Mouse (Mus musculus) intestine, embryonic 15.5 days (tissue): ENCODE measurements around the gene Fig4. TPM values are rescaled to one million over a fixed set of nuclear protein-coding genes. Genes with fewer than 3 reads are reported as not detected.

Experiments used
- ATAC-seq: fragments of 200-750 bp; cut with Nextera tagmentation; 2 replicates; pipeline ENCODE4 v1.8.0; 2017; ENCODE audit warnings: moderate TSS enrichment, moderate library complexity
- H3K27ac ChIP-seq: fragments of 300-500 bp; sonication (generic); 2 replicates; pipeline ENCODE4 v1.5.1; 2015; ENCODE audit warnings: mild to moderate bottlenecking, inconsistent platforms
- H3K27me3 ChIP-seq: fragments of 300-500 bp; sonication (generic); replicated peaks from 2 replicates; pipeline ENCODE4 v1.6.1; 2015; ENCODE audit warnings: inconsistent platforms
- H3K36me3 ChIP-seq: fragments of 300-500 bp; sonication (generic); 2 replicates; pipeline ENCODE4 v1.6.1; 2015; ENCODE audit warnings: inconsistent platforms
- H3K4me1 ChIP-seq: fragments of 300-500 bp; sonication (generic); replicated peaks from 2 replicates; pipeline ENCODE4 v1.6.1; 2015; ENCODE audit warnings: inconsistent platforms
- H3K4me2 ChIP-seq: fragments of 300-500 bp; sonication (generic); replicated peaks from 2 replicates; pipeline ENCODE4 v1.6.1; 2015; ENCODE audit warnings: mild to moderate bottlenecking, inconsistent platforms
- H3K4me3 ChIP-seq: fragments of 300-500 bp; sonication (generic); replicated peaks from 2 replicates; pipeline ENCODE4 v1.5.1; 2015; ENCODE audit warnings: inconsistent platforms
- H3K9ac ChIP-seq: fragments of 300-500 bp; sonication (generic); 2 replicates; pipeline ENCODE4 v1.6.1; 2015; ENCODE audit warnings: inconsistent platforms
- H3K9me3 ChIP-seq: fragments of 300-500 bp; sonication (generic); 2 replicates; pipeline ENCODE4 v1.6.1; 2016; ENCODE audit warnings: inconsistent platforms
- WGBS: fragments of 180-500 bp; shearing (Covaris S2); methylation state at CpG from one replicate; pipeline ENCODE4 v1.1.7; 2015; 5-methylcytosine and 5-hydroxymethylcytosine counted together
- polyA plus RNA-seq: library from polyadenylated mRNA; unstranded; fragments of >200 nt; fragmentation: Nextera tagmentation; extraction: Ambion mirVana; gene quantifications from 2 replicates; pipeline ENCODE4 v1.2.1, GENCODE M21; 2015

The Fig4 gene
- 16.9 and 20.2 TPM in 2 replicates for polyA plus RNA-seq

- H3K4me2 ChIP-seq, result peak within 1 kb of the TSS; percentile 90
- peak within 1 kb of the TSS; percentile 78 for H3K9ac ChIP-seq
- no peaks in the 10 kb centered on the region for H3K36me3 ChIP-seq
- no peaks in the 10 kb centered on the region for H3K27me3 ChIP-seq
- ATAC-seq, result peak; percentile 96
- peak within 1 kb of the TSS; percentile 86 for H3K4me3 ChIP-seq
- under 1% methylated on average over 37 of the region's 38 CpGs for WGBS
- H3K27ac ChIP-seq, result peak within 1 kb of the TSS; percentile 48
- no peaks in the 10 kb centered on the region for H3K9me3 ChIP-seq
- H3K4me1 ChIP-seq, result no peaks in the 10 kb centered on the region
Observed at GRCm38 (mm10) chr10:41302689-41303431, at the start of gene Fig4. Gene Fig4 (minus strand): TSS chr10:41303260.

- Histone ChIP-seq H3K9me3 (no peaks in the 10 kb centered on the region), H3K4me3 (no peak overlapping the region), H3K4me2 (no peak overlapping the region), H3K27me3 (no peaks in the 10 kb centered on the region), H3K9ac (no peak overlapping the region), H3K36me3 (no peaks in the 10 kb centered on the region), H3K27ac (no peak overlapping the region), H3K4me1 (no peaks in the 10 kb centered on the region)
- no peak for ATAC-seq
- WGBS, result 85% methylated on average over 7 of the region's 7 CpGs
Observed at GRCm38 (mm10) chr10:41341346-41341745, 38.3 kb upstream of the Fig4 start.

- no peaks in the 10 kb centered on the region for H3K36me3 ChIP-seq
- H3K9me3 ChIP-seq, result no peaks in the 10 kb centered on the region
- no peak overlapping the region for H3K4me3 ChIP-seq
- H3K9ac ChIP-seq, result no peak overlapping the region
- H3K27me3 ChIP-seq, result no peaks in the 10 kb centered on the region
- ATAC-seq, result no peak
- no peak overlapping the region for H3K27ac ChIP-seq
- H3K4me1 ChIP-seq, result no peaks in the 10 kb centered on the region
- H3K4me2 ChIP-seq, result no peak overlapping the region
- WGBS, result 77% methylated on average over 2 of the region's 2 CpGs
Observed at GRCm38 (mm10) chr10:41332533-41333043, 29.5 kb upstream of the Fig4 start.

- Histone ChIP-seq H3K27ac (no peak overlapping the region), H3K9ac (no peak overlapping the region), H3K27me3 (no peaks in the 10 kb centered on the region), H3K4me3 (no peak overlapping the region), H3K4me2 (no peak overlapping the region), H3K4me1 (no peaks in the 10 kb centered on the region), H3K36me3 (no peaks in the 10 kb centered on the region), H3K9me3 (no peaks in the 10 kb centered on the region)
- WGBS, result 79% methylated on average over 3 of the region's 3 CpGs
- no peak for ATAC-seq
Observed at GRCm38 (mm10) chr10:41315866-41316265, 12.8 kb upstream of the Fig4 start.

- H3K27ac ChIP-seq, result no peak overlapping the region
- no peak overlapping the region for H3K4me2 ChIP-seq
- no peaks in the 10 kb centered on the region for H3K9me3 ChIP-seq
- no peak overlapping the region for H3K4me3 ChIP-seq
- H3K27me3 ChIP-seq, result no peaks in the 10 kb centered on the region
- no peak for ATAC-seq
- H3K9ac ChIP-seq, result no peak overlapping the region
- no peaks in the 10 kb centered on the region for H3K36me3 ChIP-seq
- H3K4me1 ChIP-seq, result no peaks in the 10 kb centered on the region
- 85% methylated on average over 4 of the region's 4 CpGs for WGBS
Observed at GRCm38 (mm10) chr10:41308205-41308604, 5.1 kb upstream of the Fig4 start.

GRCm38 (mm10) chr10:41304961-41305455 lies 1.9 kb upstream of the Fig4 start:
- H3K27me3 ChIP-seq, result no peaks in the 10 kb centered on the region
- no peak overlapping the region for H3K9ac ChIP-seq
- H3K9me3 ChIP-seq, result no peaks in the 10 kb centered on the region
- ATAC-seq, result no peak
- no peaks in the 10 kb centered on the region for H3K36me3 ChIP-seq
- no peak overlapping the region for H3K4me2 ChIP-seq
- no peaks in the 10 kb centered on the region for H3K4me1 ChIP-seq
- H3K4me3 ChIP-seq, result no peak overlapping the region
- WGBS, result 67% methylated on average over 9 of the region's 9 CpGs
- no peak overlapping the region for H3K27ac ChIP-seq

- Histone ChIP-seq H3K4me3 (peak within 1 kb of the TSS; percentile 86), H3K9me3 (no peaks in the 10 kb centered on the region), H3K36me3 (no peaks in the 10 kb centered on the region), H3K4me1 (no peaks in the 10 kb centered on the region), H3K9ac (peak within 1 kb of the TSS; percentile 78), H3K27me3 (no peaks in the 10 kb centered on the region), H3K27ac (peak within 1 kb of the TSS; percentile 48), H3K4me2 (peak within 1 kb of the TSS; percentile 90)
- under 1% methylated on average over 25 of the region's 25 CpGs for WGBS
- ATAC-seq, result peak; percentile 88
Observed at GRCm38 (mm10) chr10:41303639-41304444, 782 bp upstream of the Fig4 start, which contains the start of gene Ak9. Gene Ak9 (plus strand): TSS chr10:41303980.

- Histone ChIP-seq H3K4me2 (no peak overlapping the region), H3K27me3 (no peaks in the 10 kb centered on the region), H3K4me3 (no peak overlapping the region), H3K4me1 (no peaks in the 10 kb centered on the region), H3K27ac (no peak overlapping the region), H3K36me3 (no peaks in the 10 kb centered on the region), H3K9ac (no peak overlapping the region), H3K9me3 (no peaks in the 10 kb centered on the region)
- no peak for ATAC-seq
- WGBS, result 62% methylated on average over 1 of the region's 1 CpGs
Observed at GRCm38 (mm10) chr10:41300161-41300560, 2.9 kb downstream of the Fig4 start.

- Histone ChIP-seq H3K27ac (no peak overlapping the region), H3K9ac (no peak overlapping the region), H3K4me3 (no peak overlapping the region), H3K27me3 (no peaks in the 10 kb centered on the region), H3K4me2 (no peak overlapping the region), H3K9me3 (no peaks in the 10 kb centered on the region), H3K36me3 (no peaks in the 10 kb centered on the region), H3K4me1 (peaks cover 7% of the 10 kb centered on the region)
- no peak for ATAC-seq
- 51% methylated on average over 7 of the region's 7 CpGs for WGBS
Observed at GRCm38 (mm10) chr10:41295145-41295544, 7.9 kb downstream of the Fig4 start.

- Histone ChIP-seq H3K27me3 (no peaks in the 10 kb centered on the region), H3K27ac (no peak overlapping the region), H3K9ac (no peak overlapping the region), H3K4me3 (no peak overlapping the region), H3K9me3 (no peaks in the 10 kb centered on the region), H3K4me2 (no peak overlapping the region), H3K36me3 (no peaks in the 10 kb centered on the region), H3K4me1 (peaks cover 7% of the 10 kb centered on the region)
- no peak for ATAC-seq
- 56% methylated on average over 11 of the region's 11 CpGs for WGBS
Observed at GRCm38 (mm10) chr10:41294734-41295133, 8.3 kb downstream of the Fig4 start.

GRCm38 (mm10) chr10:41293019-41293418 lies 10.0 kb downstream of the Fig4 start:
- H3K9me3 ChIP-seq, result no peaks in the 10 kb centered on the region
- 8% methylated on average over 7 of the region's 7 CpGs for WGBS
- H3K4me3 ChIP-seq, result no peak overlapping the region
- H3K4me2 ChIP-seq, result peak overlapping the region; percentile 18; the same call in 1 of the 2 replicates
- no peaks in the 10 kb centered on the region for H3K27me3 ChIP-seq
- no peaks in the 10 kb centered on the region for H3K36me3 ChIP-seq
- peak; percentile 65; the same call in 1 of the 2 replicates for ATAC-seq
- H3K27ac ChIP-seq, result 0 out of 2 replicates have a peak overlapping the region, but pooled peaks have one; percentile 7
- no peak overlapping the region for H3K9ac ChIP-seq
- H3K4me1 ChIP-seq, result peaks cover 9% of the 10 kb centered on the region

GRCm38 (mm10) chr10:41291021-41291420 lies 12.0 kb downstream of the Fig4 start:
- no peaks in the 10 kb centered on the region for H3K9me3 ChIP-seq
- H3K4me2 ChIP-seq, result no peak overlapping the region
- no peak overlapping the region for H3K9ac ChIP-seq
- no peaks in the 10 kb centered on the region for H3K36me3 ChIP-seq
- H3K4me3 ChIP-seq, result no peak overlapping the region
- peaks cover 9% of the 10 kb centered on the region for H3K4me1 ChIP-seq
- no peaks in the 10 kb centered on the region for H3K27me3 ChIP-seq
- WGBS, result 73% methylated on average over 2 of the region's 2 CpGs
- H3K27ac ChIP-seq, result no peak overlapping the region
- no peak for ATAC-seq
